ENCODE assay signal across 11 mouse cellular contexts in the genomic region with DNA sequence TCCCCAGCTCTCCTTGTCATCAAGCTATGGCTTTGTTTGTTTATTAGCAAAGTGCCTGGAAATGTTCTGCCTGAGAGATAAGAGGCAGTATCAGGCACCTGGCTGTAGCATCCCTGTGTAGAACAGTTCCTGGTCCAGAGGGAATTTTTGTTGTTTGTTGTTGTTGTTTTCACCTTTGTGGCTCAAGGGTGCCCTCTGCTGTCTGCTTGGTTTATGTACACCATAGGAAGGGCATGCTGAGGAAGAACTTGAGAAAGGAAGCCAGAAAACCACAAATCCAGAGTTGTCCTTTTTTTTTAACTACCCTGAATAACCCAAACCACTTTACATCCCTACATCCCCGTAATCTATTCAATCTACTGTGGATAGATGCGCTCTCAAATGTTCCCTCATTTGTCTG.
DNase-seq lines count a peak whose midpoint lies in the region; TF ChIP-seq lines count a peak whose summit lies in the region.
"Had no signal": no experiment of that assay in that cellular context is flagged by ENCODE, and none has a peak within 500 bp of the region (broad histone marks: within the 10 kb centered on the region; RNA-seq: fewer than 3 reads in every experiment).

No protein-coding gene starts in this region.

- TF ChIP-seq EP300 in heart, adult 2 months (IDR thresholded peaks at IDR 0.05; ENCODE audit: insufficient read depth, low read depth, low read length) = no peak

- TF ChIP-seq POLR2A in heart, adult 2 months (IDR thresholded peaks at IDR 0.05; ENCODE audit: insufficient read depth, low read depth, low read length) = no peak
- TF ChIP-seq POLR2A in cortical plate, adult 2 months (IDR thresholded peaks at IDR 0.05; ENCODE audit: extremely low read depth, insufficient read depth, low read length) = no peak

- intact Hi-C loops in heart, adult 2 months (cut with DNase I) = no loop called here
- intact Hi-C loops in heart, postnatal 25 days (cut with DNase I) = loop anchor here (10.0 kb wide), 1 partner anchor 371 kb away; no protein-coding TSS in a partner anchor

- peaks cover 2% of the 10 kb centered on the region; the same call in 1 of the 2 replicates for H3K4me1 ChIP-seq in heart, adult 2 months (ENCODE audit: control insufficient read depth, insufficient read depth, low read length)
- H3K4me1 ChIP-seq in cortical plate, adult 2 months (ENCODE audit: control insufficient read depth, insufficient read depth, low read length) = no peaks in the 10 kb centered on the region

- H3K27me3 ChIP-seq in heart, adult 2 months (ENCODE audit: control insufficient read depth, insufficient read depth, low read length) = no peaks in the 10 kb centered on the region

- peak in 1 of 2 experiments; percentile 25 for DNase-seq in heart, adult 2 months
- DNase-seq in heart, postnatal 25 days (ENCODE audit: low spot score) = no peak
- DNase-seq in right cerebral cortex, postnatal 4 days = peak; percentile 40
- DNase-seq in right cerebral cortex, postnatal 25 days = no peak
- DNase-seq in retina, postnatal 1 day = peak; percentile 61
- DNase-seq in layer of hippocampus, adult 18-20 months (ENCODE audit: low spot score in 2 of 2) = no peak
- no peak for DNase-seq in adrenal gland, adult 18-20 months (ENCODE audit: low spot score in 2 of 2)
- DNase-seq: cerebellum, adult 11-12 months; left cerebral cortex, postnatal 4 days had no signal

- TF ChIP-seq CTCF in heart, adult 2 months (IDR thresholded peaks at IDR 0.05) = peak; percentile 70
- TF ChIP-seq CTCF in cortical plate, adult 2 months (IDR thresholded peaks at IDR 0.05; ENCODE audit: extremely low read depth, insufficient read depth, low read length) = peak; percentile 44

- 83% methylated on average over 2 of the region's 2 CpGs for WGBS in heart, adult 2 months

- H3K27ac ChIP-seq in heart, adult 2 months = no peak overlapping the region
- no peak overlapping the region for H3K27ac ChIP-seq in cortical plate, adult 2 months (ENCODE audit: insufficient read depth, low read length)

- H3K9ac ChIP-seq in heart, adult 2 months (ENCODE audit: low read depth, low read length) = no peak overlapping the region

- H3K4me3 ChIP-seq in heart, adult 2 months = no peak overlapping the region
- H3K4me3 ChIP-seq in cortical plate, adult 2 months (ENCODE audit: insufficient read depth, low read length) = no peak overlapping the region

- no peaks in the 10 kb centered on the region for H3K36me3 ChIP-seq in heart, adult 2 months (ENCODE audit: control insufficient read depth, insufficient read depth, low read length)
- H3K36me3 ChIP-seq: G1E had no signal

- H3K79me2 ChIP-seq in heart, adult 2 months (replicated peaks; ENCODE audit: control insufficient read depth, insufficient read depth, low read length) = peaks cover 2% of the 10 kb centered on the region; the same call in 1 of the 2 replicates

Comparison
In these comparisons a context has a peak if more than half of its experiments do, and no peak if none do; other contexts are left out.
1. DNase-seq: peak in right cerebral cortex, postnatal 4 days (single experiment) and retina, postnatal 1 day (single experiment); none in heart, postnatal 25 days (single experiment), right cerebral cortex, postnatal 25 days (single experiment), layer of hippocampus, adult 18-20 months (0 of 2) and adrenal gland, adult 18-20 months (0 of 2).